Mouse (Mus musculus): ENCODE measurements around the gene Dclk1.

Gene Dclk1

GRCm38 (mm10) chr3:55250631-55251030 is 8.5 kb downstream of the Dclk1 start:
- no peak for DNase-seq (ENCODE audit: extremely low read depth, insufficient read length, low spot score)

DNA sequence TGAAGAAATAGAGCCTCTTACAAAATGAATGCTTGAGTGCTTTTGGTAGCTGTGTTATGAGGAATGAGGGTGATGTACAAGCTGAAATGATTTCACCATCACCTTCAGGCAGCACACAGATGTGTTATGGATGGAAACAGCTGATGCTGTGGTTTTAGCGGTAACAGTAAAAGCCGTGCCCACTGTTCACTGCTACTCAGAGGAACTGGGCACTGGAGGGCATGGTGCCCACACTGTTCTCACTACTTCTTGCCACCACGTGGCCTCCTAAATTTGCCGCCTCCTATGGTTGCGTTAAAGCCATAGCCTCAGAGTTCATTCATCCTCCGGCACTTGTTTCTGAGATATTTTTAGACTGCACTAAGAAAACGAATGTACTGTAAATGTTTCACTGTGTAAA is 18.0 kb downstream of the Dclk1 start:
- DNase-seq (ENCODE audit: extremely low read depth, insufficient read length, low spot score), result no peak

- no peak for DNase-seq (ENCODE audit: extremely low read depth, insufficient read length, low spot score)
Observed at GRCm38 (mm10) chr3:55266091-55266490, 23.9 kb downstream of the Dclk1 start.

GRCm38 (mm10) chr3:55269802-55270201 is 27.6 kb downstream of the Dclk1 start:
- DNase-seq (ENCODE audit: extremely low read depth, insufficient read length, low spot score), result no peak

DNA sequence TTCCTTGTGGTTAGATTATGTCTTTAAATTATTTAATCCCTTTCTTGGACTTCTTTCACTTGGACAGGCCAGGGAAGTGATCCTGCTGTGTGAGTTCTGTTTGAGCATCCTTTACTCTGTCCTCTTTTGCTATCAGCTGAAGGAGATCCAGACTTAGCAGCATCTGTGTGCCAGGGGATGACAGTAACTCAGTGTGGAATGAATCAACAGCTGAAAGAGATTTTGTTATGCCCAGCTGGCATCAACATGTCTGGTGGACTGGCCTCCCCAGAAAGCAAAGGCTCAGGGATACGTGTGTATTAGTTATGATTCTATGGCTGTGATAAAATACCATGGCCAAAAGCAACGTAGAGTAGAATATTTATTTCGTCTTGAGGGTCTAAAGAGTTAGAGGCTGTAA is 28.2 kb downstream of the Dclk1 start:
- DNase-seq (ENCODE audit: extremely low read depth, insufficient read length, low spot score), result no peak

DNA sequence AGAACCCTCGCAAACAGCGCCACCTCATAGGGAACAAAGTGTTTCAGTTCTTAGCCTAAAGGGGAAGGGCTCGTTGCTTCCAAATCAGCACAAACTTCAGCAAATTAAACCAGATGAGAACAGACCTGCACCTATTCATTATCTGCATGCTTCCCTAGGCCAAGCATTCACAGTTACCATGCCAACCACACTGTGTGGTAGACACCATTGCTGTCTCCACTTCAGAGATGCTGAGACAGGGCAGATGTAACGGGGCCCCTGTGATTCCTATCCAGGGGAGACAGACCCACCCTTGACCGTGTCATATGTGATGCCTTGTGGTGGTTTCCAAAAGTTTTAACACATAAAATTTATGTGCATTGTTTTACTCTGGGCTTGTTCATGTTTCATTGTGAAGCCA is 28.8 kb downstream of the Dclk1 start:
- no peak for DNase-seq (ENCODE audit: extremely low read depth, insufficient read length, low spot score)

GRCm38 (mm10) chr3:55272536-55272935 is 30.4 kb downstream of the Dclk1 start:
- DNase-seq (ENCODE audit: extremely low read depth, insufficient read length, low spot score), result no peak

DNA sequence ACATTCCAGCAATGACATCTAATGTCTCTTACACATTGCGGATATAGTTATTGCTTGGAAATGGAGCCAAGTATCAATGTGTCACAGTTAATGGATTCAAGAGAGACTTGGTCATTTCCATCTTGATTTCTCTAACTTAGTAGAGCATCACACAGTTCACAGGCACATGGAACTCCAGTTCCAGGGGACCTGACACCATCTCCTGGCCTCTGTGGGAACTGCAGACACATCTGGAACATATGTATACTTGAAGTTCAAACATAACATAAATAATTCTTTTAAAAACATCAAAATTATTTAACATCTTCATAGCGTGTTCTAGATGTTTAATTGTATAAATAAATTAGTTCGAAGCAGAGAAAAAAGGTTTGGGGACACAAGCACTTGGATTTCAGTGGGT is 34.3 kb downstream of the Dclk1 start:
- no peak for DNase-seq (ENCODE audit: extremely low read depth, insufficient read length, low spot score)

GRCm38 (mm10) chr3:55276851-55277250 is 34.7 kb downstream of the Dclk1 start:
- no peak for DNase-seq (ENCODE audit: extremely low read depth, insufficient read length, low spot score)

DNA sequence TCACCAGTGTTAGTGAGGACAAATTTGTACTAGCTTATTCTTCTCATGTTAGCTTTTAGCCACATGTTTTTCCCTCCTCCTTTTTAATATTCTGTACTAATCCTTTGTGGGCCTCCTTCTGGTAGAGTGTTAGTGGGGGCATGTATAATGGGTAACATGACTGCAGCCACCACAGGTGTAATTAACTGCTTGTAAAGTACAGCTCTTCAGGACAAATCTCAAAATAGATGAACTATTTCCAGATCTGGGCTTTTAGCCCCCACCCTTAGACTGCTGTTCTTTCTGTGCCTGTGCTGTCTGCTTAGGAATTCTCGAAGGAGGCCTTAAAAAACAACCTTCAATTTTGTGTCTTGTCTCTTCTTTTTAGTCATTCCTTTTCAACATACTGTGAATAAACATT is 35.7 kb downstream of the Dclk1 start:
- no peak for DNase-seq (ENCODE audit: extremely low read depth, insufficient read length, low spot score)

DNA sequence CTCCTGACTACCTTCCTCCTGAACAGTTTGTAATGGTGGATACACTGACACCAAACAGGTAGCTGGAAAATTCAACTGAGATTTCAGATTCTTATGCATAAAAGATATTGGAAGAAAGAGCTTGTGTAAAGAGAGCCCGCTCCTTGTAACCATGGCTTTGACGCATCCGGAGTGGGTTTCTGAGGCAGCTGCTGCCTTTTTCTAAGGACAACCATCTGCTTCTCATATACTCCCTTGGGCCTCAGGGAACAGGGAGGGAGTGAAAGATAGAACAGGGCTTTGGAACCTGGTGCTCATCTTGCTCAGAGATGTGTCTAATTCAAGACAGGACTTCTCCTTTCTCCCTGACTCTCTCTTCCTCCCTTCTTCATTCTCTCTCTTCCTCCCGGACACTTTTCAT is 37.8 kb downstream of the Dclk1 start:
- DNase-seq (ENCODE audit: extremely low read depth, insufficient read length, low spot score), result no peak

- DNase-seq (ENCODE audit: extremely low read depth, insufficient read length, low spot score), result no peak
Observed at GRCm38 (mm10) chr3:55280471-55280870, 38.3 kb downstream of the Dclk1 start.

DNA sequence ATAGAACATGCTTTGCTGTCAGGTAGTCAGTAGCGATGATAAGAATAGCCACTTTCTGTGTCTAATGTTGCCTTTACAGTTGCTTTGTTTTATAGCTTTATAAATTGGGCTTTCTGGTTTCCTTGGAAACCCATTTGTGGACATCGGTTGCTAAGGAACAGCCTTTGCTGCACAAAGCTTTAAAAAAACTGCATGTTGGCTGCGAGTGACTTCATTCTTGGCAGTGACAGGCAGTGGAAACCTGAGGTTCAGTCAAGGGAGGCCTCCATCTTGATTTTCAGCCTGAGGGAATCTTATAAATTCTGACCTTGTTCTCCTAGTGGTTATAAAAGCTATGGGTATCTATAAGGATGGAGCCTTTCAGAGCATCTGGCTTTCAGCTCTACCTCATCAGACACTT is 42.1 kb downstream of the Dclk1 start:
- no peak for DNase-seq (ENCODE audit: extremely low read depth, insufficient read length, low spot score)

GRCm38 (mm10) chr3:55288726-55289125 is 46.6 kb downstream of the Dclk1 start:
- no peak for DNase-seq (ENCODE audit: extremely low read depth, insufficient read length, low spot score)

DNA sequence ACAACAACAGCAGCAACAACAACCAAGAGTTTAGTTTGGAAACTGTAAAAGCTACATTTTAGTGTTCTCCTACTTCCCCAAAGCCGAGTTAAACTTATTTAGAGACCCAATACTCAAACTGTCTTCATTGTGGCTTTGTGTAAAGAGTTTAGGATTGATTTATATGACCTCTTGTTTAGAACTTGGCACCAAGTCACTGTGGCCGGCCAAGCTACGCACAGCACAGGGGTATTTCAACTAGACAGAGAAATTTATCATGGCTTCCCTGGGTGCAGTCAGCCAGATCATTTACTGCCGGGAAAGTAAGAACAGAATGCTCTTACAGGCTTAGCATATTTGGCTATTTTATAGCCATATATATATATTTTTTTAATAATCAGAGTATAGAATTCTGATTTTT is 49.8 kb downstream of the Dclk1 start:
- DNase-seq (ENCODE audit: extremely low read depth, insufficient read length, low spot score), result no peak

DNA sequence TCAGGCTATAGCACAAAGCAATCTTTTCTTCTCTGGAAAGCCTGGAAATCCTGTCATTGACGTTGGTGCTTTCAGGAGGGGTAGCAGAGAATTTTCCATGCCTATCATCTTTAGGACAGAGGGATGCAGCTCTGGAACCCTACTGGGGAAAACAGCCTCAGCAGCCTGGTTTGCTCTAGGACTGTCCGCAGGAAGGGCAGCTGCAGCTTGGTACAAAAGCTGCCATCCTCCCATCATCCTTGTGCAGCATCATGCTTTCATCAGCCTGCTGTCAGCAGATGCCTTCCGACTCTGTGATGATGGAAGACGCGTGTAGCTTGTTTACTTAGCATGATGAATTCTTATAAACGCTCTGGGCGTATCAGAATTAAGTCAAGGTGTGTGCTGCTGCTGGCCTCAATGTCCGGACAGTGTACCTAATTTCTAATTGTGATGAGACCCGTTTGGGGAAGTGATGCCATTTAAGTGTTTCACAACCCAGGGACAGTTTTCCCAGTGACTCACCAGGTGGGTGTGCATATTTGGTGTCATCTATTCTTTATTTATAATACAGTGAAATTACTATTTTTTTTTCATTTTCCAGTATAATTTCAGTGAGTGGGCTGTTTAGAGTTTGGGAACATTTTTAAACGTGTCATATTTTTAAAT is 50.7 kb downstream of the Dclk1 start:
- DNase-seq (ENCODE audit: extremely low read depth, insufficient read length, low spot score), result no peak

GRCm38 (mm10) chr3:55305653-55306052 is 63.5 kb downstream of the Dclk1 start:
- no peak for DNase-seq (ENCODE audit: extremely low read depth, insufficient read length, low spot score)

DNA sequence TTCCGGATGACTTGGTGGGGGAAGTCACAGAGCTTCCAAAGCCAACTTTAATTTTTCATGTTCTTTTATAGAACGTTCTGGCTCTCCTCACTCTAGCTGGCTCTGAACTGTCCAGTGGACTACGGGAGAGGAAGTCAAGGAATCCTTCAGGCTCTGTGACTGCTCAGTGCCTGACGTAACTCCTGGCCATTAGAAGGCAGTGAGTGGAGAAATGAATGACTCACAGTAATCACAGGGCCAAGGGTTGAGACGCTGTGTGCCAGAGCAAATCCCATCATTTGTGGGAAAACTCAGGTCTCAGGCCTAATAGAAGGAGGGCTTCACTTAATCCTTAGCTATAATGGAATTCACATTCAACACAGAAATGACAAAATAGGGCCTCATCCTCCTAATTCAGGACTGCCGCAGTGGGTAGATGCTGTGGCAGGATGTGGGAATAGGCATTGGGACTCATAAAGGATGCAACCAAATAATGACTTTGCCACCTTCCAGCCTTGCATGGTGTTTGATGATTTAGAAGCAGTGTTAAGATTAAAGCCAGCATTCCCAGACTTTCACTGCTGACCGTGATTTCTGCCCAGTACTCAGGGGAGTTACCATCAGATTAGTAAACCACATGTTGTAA is 65.5 kb downstream of the Dclk1 start:
- DNase-seq (ENCODE audit: extremely low read depth, insufficient read length, low spot score), result peak; percentile 56

DNA sequence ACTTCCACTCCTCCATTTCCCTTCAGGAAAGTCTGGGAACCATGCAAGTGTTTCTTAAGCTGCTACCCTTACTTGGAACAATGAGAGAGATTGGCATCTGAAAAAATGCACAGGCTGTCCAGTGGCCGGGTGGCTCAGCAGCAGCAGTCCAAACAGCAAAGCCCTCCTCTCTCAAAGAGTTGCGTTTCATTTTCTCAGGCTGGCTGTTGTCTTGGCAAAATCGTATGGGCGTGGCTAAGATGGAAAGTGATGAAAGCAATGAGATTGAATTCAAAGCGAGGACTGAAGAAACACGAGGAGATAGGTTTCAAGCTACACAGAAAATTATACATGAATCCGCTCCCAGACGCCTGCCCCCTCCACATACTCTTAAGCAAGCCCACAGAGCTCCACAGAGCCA is 67.8 kb downstream of the Dclk1 start:
- no peak for DNase-seq (ENCODE audit: extremely low read depth, insufficient read length, low spot score)

DNA sequence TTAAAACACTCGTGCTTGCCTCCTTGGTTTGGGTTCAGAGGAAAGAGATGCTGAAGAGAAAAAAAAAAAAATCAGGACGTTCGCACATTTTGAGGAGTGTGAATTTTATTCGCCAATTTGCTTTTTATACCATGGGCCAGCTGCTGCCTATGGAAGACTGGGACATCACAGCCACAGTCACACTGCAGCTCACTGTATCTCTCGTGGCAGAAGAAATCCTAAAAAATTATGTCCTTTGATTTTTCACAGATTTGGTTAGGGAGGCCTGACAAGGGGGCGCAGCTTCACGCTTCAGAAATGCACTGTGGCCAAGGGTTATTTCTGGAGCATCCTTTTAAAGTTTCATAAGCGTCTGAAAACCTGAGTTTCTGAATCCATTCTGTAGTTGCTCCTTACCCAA is 73.7 kb downstream of the Dclk1 start:
- DNase-seq (ENCODE audit: extremely low read depth, insufficient read length, low spot score), result no peak

DNA sequence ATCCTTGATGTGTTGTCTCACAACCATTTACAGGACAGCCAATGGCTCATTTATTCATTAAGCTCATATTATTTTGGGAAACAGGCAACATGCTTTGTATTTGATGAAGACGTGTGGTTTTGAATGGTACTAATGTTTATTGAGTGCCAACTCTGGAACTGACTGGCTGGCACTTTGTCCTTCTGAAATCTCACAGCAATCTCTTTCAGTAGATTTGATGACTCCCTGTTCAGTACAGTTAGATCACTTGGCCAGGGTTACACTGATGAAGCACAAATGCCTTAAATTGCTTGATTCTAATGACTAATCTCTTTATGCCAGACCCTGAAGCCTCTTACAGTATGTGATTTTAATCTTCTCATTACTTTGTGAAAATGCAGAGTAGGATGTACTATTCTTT is 75.9 kb downstream of the Dclk1 start:
- no peak for DNase-seq (ENCODE audit: extremely low read depth, insufficient read length, low spot score)

GRCm38 (mm10) chr3:55320572-55320971 is 78.4 kb downstream of the Dclk1 start:
- peak; percentile 26 for DNase-seq (ENCODE audit: extremely low read depth, insufficient read length, low spot score)

GRCm38 (mm10) chr3:55324029-55324428 is 81.9 kb downstream of the Dclk1 start:
- no peak for DNase-seq (ENCODE audit: extremely low read depth, insufficient read length, low spot score)
